Comparison of ENCODE assay signal across 9 mouse cellular contexts in the genomic region with DNA sequence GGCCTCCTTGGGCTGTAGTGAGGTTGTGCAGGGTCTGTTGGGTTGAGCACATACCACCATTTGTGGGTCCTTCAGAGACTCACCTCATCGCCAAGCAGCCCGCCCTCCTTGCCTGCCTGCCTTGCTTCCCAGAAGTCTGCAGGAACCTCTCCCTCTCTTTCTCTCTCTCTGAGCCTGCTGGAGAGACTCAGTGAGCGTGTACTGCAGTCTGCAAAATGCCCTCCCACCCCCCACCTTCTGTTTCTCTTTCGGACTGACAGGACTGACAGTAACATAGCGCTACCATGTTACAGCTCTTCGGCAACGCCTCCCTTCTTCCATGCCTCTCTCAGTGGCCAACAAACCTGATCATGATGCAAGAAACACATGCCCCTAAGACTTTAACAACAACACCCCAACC. TPM values are rescaled to one million over a fixed set of nuclear protein-coding genes. Genes with fewer than 3 reads are reported as not detected.
DNase-seq lines count a peak whose midpoint lies in the region; ATAC-seq and TF ChIP-seq lines count a peak whose summit lies in the region.
"Had no signal": no experiment of that assay in that cellular context is flagged by ENCODE, and none has a peak within 500 bp of the region (broad histone marks: within the 10 kb centered on the region; RNA-seq: fewer than 3 reads in every experiment).

No protein-coding gene starts in this region.

- TF ChIP-seq CTCF in forebrain, postnatal 0 days (IDR thresholded peaks at IDR 0.05; ENCODE audit: low read depth) = no peak

- peaks cover 9% of the 10 kb centered on the region for H3K36me3 ChIP-seq in forebrain, embryonic 10.5 days (replicated peaks)
- no peaks in the 10 kb centered on the region for H3K36me3 ChIP-seq in forebrain, postnatal 0 days (ENCODE audit: insufficient read depth)
- H3K36me3 ChIP-seq in kidney, embryonic 14.5 days (ENCODE audit: control insufficient read depth, insufficient read depth, low read length) = no peaks in the 10 kb centered on the region
- H3K36me3 ChIP-seq in limb, embryonic 15.5 days = peaks cover 4% of the 10 kb centered on the region

- peak overlapping the region; percentile 86 for H3K27ac ChIP-seq in forebrain, embryonic 10.5 days
- no peak overlapping the region for H3K27ac ChIP-seq in forebrain, postnatal 0 days (ENCODE audit: low read depth, low read length)
- H3K27ac ChIP-seq in kidney, embryonic 14.5 days (ENCODE audit: low read depth, low read length) = peak overlapping the region; percentile 56
- H3K27ac ChIP-seq in brown adipose tissue, adult 24 weeks (replicated peaks; ENCODE audit: low read depth, low read length) = peak overlapping the region; percentile 38; the same call in 1 of the 2 replicates
- peak overlapping the region; percentile 33; the same call in 1 of the 2 replicates for H3K27ac ChIP-seq in limb, embryonic 15.5 days

- no peaks in the 10 kb centered on the region for H3K27me3 ChIP-seq in forebrain, embryonic 10.5 days (ENCODE audit: poor library complexity, severe bottlenecking)
- H3K27me3 ChIP-seq in forebrain, postnatal 0 days (ENCODE audit: insufficient read depth, low read length) = no peaks in the 10 kb centered on the region
- H3K27me3 ChIP-seq in kidney, embryonic 14.5 days (ENCODE audit: control insufficient read depth, insufficient read depth, low read length) = no peaks in the 10 kb centered on the region
- H3K27me3 ChIP-seq in limb, embryonic 15.5 days = no peaks in the 10 kb centered on the region

- no peaks in the 10 kb centered on the region for H3K9me3 ChIP-seq in forebrain, embryonic 10.5 days
- H3K9me3 ChIP-seq in forebrain, postnatal 0 days (ENCODE audit: low read length) = no peaks in the 10 kb centered on the region
- H3K9me3 ChIP-seq in kidney, embryonic 14.5 days (ENCODE audit: control insufficient read depth, low read length) = no peaks in the 10 kb centered on the region
- no peaks in the 10 kb centered on the region for H3K9me3 ChIP-seq in limb, embryonic 15.5 days

- H3K4me1 ChIP-seq in forebrain, embryonic 10.5 days = peaks cover 82% of the 10 kb centered on the region
- peaks cover 11% of the 10 kb centered on the region; the same call in 1 of the 2 replicates for H3K4me1 ChIP-seq in forebrain, postnatal 0 days (ENCODE audit: insufficient read depth)
- peaks cover 70% of the 10 kb centered on the region for H3K4me1 ChIP-seq in kidney, embryonic 14.5 days (ENCODE audit: control insufficient read depth, insufficient read depth, low read length)
- H3K4me1 ChIP-seq in brown adipose tissue, adult 24 weeks (ENCODE audit: control insufficient read depth, insufficient read depth, insufficient read length, low read length) = peaks cover 78% of the 10 kb centered on the region
- peaks cover 88% of the 10 kb centered on the region for H3K4me1 ChIP-seq in limb, embryonic 15.5 days

- 57% methylated on average over 7 of the region's 7 CpGs for WGBS in forebrain, embryonic 10.5 days
- WGBS in forebrain, postnatal 0 days = 42% methylated on average over 7 of the region's 7 CpGs
- WGBS in kidney, embryonic 14.5 days = 12% methylated on average over 7 of the region's 7 CpGs
- 25% methylated on average over 7 of the region's 7 CpGs for WGBS in limb, embryonic 15.5 days

- peak overlapping the region; percentile 29 for H3K4me3 ChIP-seq in forebrain, embryonic 10.5 days
- no peak overlapping the region for H3K4me3 ChIP-seq in forebrain, postnatal 0 days (ENCODE audit: low read depth, low read length)
- H3K4me3 ChIP-seq in kidney, embryonic 14.5 days (ENCODE audit: low read length) = no peak overlapping the region
- no peak overlapping the region for H3K4me3 ChIP-seq in brown adipose tissue, adult 24 weeks (ENCODE audit: insufficient read depth, low read depth, low read length)
- H3K4me3 ChIP-seq in limb, embryonic 15.5 days = no peak overlapping the region

- H3K4me2 ChIP-seq in forebrain, postnatal 0 days (ENCODE audit: low read depth) = no peak overlapping the region
- 0 out of 2 replicates have a peak overlapping the region, but pooled peaks have one; percentile 15 for H3K4me2 ChIP-seq in kidney, embryonic 14.5 days (replicated peaks; ENCODE audit: low read depth, low read length)
- no peak overlapping the region for H3K4me2 ChIP-seq in limb, embryonic 15.5 days

- DNase-seq in forebrain, embryonic 10.5 days (ENCODE audit: extremely low spot score, low spot score) = no peak
- no peak for DNase-seq in forebrain, postnatal 0 days
- no peak for DNase-seq in kidney, adult 18-20 months
- DNase-seq in urinary bladder, postnatal 4 days (ENCODE audit: low spot score in 2 of 2) = no peak
- no peak for DNase-seq in T-cell, adult 2 months (ENCODE audit: low spot score)
- DNase-seq: spleen, adult 18-20 months had no signal

- no peak overlapping the region for H3K9ac ChIP-seq in forebrain, postnatal 0 days
- H3K9ac ChIP-seq in kidney, embryonic 14.5 days (ENCODE audit: low read depth, low read length) = no peak overlapping the region; the same call in 1 of the 2 replicates
- H3K9ac ChIP-seq in limb, embryonic 15.5 days = no peak overlapping the region

- ATAC-seq in forebrain, postnatal 0 days = no peak
- ATAC-seq in kidney, embryonic 14.5 days (ENCODE audit: low FRiP score, low TSS enrichment) = no peak
- ATAC-seq in limb, embryonic 15.5 days (ENCODE audit: insufficient number of reproducible peaks, low FRiP score, low TSS enrichment, low read depth) = no peak

RNA-seq across cellular contexts. Expression of gene Ski, which starts 32.1 kb away (rescaled TPM):
- 8.6 and 9.7 TPM in 2 replicates for polyA plus RNA-seq in forebrain, embryonic 10.5 days (2016; fragmentation: Nextera tagmentation; extraction: Ambion mirVana)
- total RNA-seq in forebrain, postnatal 0 days (2014; rRNA removed) = 66.9 and 68.7 TPM in 2 replicates
- polyA plus RNA-seq in forebrain, postnatal 0 days (2015; fragmentation: Nextera tagmentation; extraction: Ambion mirVana) = 11.7 and 12.2 TPM in 2 replicates
- 24.0 and 24.5 TPM in 2 replicates for polyA plus RNA-seq in kidney, embryonic 14.5 days (2014; fragmentation: Nextera tagmentation; extraction: Ambion mirVana)
- polyA plus RNA-seq in brown adipose tissue, adult 24 weeks (2012; ENCODE audit: insufficient read depth, insufficient read length, missing spikeins) = 18.9 and 20.2 TPM in 2 replicates
- polyA plus RNA-seq in limb, embryonic 15.5 days (2015; fragmentation: Nextera tagmentation; extraction: Ambion mirVana) = 25.2 and 26.8 TPM in 2 replicates

RNA-seq across cellular contexts. Expression of gene Faap20, which starts 59.3 kb away (rescaled TPM):
- 108 and 110 TPM in 2 replicates for polyA plus RNA-seq in forebrain, embryonic 10.5 days (2016; fragmentation: Nextera tagmentation; extraction: Ambion mirVana)
- 48.7 and 51.8 TPM in 2 replicates for total RNA-seq in forebrain, postnatal 0 days (2014; rRNA removed)
- polyA plus RNA-seq in forebrain, postnatal 0 days (2015; fragmentation: Nextera tagmentation; extraction: Ambion mirVana) = 59.9 and 60.7 TPM in 2 replicates
- polyA plus RNA-seq in kidney, embryonic 14.5 days (2014; fragmentation: Nextera tagmentation; extraction: Ambion mirVana) = 63.4 and 73.8 TPM in 2 replicates
- 18.7 and 21.7 TPM in 2 replicates for polyA plus RNA-seq in brown adipose tissue, adult 24 weeks (2012; ENCODE audit: insufficient read depth, insufficient read length, missing spikeins)
- polyA plus RNA-seq in limb, embryonic 15.5 days (2015; fragmentation: Nextera tagmentation; extraction: Ambion mirVana) = 74.0 and 76.2 TPM in 2 replicates
